Mouse (Mus musculus): ENCODE data around the gene Dennd4a.

Dennd4a gene

DNA sequence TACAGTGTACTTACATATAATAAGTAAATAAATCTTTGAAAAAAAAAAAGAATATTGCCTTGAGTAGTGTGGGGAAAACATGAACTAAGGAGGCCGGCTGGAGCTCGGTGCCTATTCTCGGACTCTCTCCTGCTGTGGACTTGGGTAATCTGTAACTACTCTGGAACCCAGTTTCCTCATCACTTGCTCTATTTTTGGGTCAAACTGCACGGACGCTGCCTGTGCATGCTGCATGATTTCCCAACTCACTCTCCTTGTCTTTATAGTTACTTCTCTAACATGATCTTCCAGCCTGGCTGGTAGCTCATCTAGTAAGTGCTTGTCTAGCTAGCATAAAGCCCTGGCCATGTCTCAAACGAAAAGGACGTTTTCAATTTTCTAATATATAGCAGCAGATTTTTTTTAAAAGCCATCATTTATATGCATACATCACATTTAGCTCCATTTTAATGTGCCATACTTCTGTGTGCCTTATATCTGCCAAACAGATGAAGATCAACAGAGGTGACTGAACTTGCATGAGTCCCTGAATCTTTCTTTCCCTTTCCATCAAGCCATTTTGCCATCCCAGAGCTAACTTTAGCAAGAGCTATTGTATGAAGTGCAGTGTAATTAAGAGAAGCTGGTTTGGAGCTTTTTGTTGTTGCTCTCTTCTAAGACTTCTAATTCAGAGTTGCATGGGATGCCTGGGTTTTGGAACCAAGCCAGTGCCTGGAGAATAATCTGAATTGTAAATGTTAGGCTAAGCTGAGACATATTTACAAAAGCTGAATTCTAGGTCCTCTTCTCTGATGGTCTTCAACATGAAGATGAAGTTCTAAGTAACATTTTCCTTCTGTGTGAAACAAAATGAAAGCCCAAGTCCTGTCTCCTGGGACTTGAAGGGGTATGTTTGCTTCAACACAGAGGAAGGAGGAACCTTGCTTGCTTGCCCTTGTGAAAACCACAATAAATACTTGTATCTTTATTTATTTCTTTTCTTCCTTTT lies 20.2 kb upstream of the Dennd4a start:
- DNase-seq (ENCODE audit: low spot score in 2 of 2) = no peak

DNA sequence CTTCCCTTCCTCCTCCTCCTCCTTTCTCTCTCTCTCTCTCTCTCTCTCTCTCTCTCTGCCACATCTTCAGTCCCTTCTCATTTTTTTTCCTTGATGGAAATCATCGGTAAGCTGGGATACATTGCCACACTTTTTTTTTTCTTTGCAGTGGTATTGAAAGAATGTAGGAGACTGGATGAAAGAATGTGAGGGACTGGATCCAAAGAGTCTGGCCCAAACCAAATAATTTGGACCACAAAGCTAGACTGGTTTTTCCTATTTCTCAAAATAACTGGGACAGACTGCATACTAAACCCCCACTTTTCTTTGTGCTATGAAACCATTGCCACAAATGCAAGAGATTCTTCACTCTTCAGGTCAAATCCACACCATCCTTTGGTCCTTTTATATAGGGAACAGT lies 19.5 kb upstream of the Dennd4a start:
- no peak for DNase-seq (ENCODE audit: low spot score in 2 of 2)

DNA sequence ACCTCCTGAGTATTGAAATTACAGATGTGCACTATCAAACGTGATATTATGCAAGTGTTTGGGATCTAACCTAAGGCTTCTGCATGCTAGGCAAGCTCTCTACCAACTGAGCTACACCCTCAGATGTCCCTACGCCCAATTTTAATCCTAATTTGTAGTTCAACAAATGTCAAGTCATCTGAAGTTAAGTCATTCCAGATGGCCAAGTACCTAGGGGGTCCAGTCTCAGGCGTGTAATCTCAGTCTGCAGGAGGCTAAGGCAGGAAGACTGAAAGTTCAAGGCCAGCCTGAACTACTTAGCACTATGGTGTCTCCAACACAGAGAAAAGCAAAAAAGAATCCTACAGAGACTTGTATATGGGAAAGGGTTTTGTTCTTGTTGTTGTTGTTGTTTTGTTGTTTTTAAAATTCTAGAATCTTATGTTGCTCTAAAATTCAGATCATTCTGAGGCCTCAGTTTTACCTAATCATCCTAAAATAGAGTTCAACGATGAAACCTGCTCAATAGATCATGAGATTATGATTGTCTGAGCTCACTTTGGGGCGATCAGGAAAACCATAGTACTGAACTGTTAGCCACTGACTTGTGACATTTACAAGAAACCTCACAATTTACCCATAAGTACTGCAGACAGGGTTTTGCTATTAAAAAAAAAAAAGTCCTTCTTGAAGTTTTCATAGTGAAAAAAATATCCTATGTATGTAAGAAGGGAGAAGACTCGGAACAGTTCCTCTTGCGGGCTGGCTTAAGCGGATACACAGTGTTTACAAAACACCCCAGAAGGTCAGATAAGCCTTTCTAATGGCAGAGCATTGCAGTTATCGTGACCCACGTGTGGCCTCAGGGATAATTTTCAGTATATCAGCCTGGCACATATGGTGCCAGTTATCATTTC lies 18.5 kb upstream of the Dennd4a start:
- DNase-seq (ENCODE audit: low spot score in 2 of 2) = no peak

DNA sequence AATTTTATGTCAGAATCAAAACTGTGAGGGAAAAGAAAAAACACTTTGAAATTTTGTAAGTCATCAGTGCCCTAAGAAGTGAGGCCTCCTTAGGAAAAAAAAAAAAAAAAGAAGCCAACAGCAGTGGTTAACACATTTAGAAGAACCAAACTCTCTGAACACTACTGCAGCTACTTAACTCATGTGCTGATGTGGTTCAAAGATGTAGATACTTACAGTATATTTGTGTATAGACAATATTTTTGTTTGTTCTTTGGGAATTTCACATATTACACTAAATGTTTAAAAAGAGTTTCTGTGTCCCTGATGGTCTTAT lies 17.9 kb upstream of the Dennd4a start:
- no peak for DNase-seq (ENCODE audit: low spot score in 2 of 2)

DNA sequence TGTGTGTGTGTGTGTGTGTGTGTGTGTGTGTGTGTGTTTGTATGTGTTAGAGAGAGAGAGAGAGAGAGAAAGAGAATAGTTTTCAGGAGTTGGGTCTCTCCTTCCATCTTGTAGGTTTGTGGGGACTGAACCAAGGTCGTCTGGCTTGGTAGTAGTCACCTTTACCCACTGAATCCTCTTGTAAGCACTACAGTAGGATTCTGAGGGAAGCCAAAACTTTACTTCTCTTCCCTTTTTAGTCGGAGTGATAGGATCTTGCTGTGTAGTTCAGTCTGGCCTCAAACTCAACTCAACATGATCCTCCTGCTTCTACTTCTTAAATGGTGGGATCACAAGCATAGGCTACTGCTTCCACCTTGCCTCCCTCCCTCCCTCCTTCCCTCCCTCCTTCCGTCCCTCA lies 17.3 kb upstream of the Dennd4a start:
- no peak for DNase-seq (ENCODE audit: low spot score in 2 of 2)

DNA sequence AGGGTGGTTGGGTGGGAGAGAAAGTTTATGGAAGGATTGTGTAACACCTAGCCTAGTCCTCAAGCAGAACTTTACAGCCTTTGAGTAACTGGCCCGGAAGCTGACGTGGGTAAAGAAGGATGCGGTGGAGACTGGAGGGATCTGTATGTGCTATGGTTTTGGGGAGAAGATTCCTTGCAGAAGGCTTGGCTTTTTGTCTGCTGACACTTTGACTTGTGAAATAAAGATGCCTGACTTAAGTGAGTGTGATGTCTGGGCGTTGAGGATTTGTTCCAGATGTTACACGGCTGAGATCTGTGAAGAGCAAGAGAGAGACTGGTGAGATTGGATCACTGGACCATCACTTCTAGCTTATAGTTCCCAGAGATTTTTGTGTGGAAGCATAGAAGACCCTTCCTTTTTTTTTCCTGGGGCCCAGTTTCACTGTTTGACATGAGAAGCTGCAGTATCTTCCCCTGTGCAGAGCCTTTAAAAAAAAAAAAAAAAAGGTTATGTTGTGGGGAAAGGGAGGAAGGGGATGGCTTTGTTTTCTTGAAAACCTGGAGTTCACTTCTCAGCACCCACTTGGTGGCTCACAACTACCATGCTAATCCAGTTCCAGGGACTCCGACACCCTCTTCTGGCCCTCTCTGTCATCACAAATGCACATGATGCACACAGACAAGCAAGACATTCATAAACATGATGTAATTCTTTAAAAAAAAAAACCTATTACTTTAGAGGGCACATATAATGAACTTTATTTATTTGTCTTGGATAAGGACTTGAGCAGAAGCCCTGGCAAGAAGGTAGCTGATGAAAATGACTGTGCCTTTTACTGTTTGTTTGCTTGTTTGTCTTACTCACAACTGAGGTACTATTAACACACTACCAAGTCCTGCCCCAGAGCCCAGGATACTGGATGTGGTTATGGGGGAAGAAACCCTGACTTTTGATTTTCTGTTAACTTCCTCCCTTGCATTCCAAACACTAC lies 16.4 kb upstream of the Dennd4a start:
- no peak for DNase-seq (ENCODE audit: low spot score in 2 of 2)

DNA sequence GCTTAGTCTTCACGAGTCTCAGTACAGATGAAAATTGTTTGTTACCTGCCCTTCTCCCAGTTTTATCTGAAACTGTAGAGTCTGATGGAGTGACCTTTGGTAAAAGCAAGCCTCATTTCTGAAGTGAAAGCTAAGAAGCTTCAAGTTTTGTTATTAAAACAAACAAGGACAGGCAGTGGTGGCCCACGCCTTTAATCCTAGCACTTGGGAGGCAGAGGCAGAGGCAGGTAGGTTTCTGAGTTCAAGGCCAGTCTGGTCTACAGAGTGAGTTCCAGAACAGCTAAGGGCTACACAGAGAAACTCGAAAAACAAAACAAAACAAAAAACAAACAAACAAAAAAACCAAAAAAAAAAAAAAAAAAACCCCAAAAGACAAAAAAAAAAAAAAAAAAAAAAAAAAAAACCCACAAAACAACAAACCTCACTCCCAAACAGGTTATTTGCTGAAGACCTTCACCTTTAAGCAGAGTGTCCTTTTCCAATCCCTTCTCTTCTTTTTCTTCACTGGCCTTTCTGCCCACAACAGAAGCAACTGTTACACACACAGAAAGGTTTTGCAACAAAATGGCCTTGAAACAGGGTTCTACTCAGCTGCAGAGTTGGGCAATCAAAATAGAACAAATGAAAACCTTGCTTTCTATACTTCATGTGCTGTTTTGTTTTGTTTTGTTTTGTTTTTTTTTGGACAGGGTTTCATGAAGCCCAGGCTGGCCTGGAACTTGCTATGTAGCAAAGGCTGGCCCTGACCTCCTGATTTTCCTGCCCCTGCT lies 15.1 kb upstream of the Dennd4a start:
- no peak for DNase-seq (ENCODE audit: low spot score in 2 of 2)

DNA sequence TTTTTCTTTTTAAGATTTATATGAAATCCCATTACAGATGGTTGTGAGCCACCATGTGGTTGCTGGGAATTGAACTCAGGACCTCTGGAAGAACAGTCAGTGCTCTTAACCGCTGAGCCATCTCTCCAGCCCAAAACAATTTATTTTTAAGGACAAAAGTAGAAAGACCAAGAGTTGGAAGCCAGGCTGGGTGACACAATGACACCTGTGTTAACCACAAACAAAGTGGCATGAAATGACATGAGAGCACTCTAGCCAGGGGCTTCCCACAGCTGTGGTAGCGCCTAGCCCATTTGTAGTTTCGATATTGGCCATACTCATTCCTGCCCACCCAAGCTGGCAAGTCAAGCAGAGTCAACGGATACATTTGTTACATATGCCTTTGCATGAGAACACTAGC lies 13.7 kb upstream of the Dennd4a start:
- DNase-seq (ENCODE audit: low spot score in 2 of 2) = no peak

DNA sequence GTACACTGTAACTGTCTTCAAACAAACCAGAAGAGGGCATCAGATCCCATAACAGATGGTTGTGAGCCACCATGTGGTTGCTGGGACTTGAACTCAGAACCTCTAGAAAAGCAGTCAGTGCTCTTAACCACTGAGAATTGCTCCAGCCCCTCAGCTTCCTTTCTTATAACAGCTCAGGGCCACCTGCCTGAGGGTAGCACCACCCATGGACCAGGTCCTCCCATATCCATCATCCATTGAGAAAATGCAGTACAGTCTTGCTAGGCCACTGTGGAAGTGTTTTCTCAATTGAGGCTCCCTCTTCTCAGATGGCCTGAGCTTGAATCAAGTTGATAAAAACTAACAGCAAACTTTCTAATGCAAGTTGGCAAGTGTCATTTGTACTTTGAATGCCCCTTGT lies 13.0 kb upstream of the Dennd4a start:
- no peak for DNase-seq (ENCODE audit: low spot score in 2 of 2)

DNA sequence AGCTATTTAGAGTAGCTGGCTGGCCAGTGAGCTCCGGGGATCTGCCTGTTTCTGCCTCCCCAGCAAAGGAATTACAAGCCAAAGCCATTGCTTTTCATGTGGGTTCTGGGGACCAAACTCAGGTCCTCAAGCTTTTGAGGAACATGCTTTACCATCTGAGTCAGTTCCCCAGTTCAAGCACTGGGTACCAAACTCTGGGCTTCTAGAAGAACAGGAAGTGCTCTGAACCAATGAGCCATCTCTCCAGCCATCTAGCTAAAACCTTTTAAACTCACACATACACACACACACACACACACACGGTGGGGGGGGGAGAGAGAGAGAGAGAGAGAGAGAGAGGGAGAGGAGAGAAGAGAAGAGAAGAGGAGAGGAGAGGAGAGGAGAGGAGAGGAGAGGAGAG lies 12.3 kb upstream of the Dennd4a start:
- no peak for DNase-seq (ENCODE audit: low spot score in 2 of 2)

DNA sequence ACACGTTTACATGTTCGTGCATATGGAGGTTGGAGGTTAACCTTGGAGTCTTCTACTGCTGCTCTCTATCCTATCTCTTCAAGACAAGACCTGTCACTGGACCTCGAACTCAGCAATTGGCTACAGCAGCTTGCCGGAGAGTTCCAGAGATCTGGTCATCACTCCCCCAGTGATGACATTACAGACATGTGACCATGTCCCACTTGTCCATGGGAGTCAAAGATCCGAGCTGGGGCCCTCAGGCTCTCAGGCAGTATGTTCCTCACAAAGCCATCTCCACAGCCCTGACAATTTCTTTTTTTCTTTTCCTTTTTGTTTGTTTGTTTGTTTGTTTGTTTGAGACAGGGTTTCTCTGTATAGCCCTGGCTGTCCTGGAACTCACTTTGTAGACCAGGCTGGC lies 11.6 kb upstream of the Dennd4a start:
- DNase-seq (ENCODE audit: low spot score in 2 of 2) = no peak

DNA sequence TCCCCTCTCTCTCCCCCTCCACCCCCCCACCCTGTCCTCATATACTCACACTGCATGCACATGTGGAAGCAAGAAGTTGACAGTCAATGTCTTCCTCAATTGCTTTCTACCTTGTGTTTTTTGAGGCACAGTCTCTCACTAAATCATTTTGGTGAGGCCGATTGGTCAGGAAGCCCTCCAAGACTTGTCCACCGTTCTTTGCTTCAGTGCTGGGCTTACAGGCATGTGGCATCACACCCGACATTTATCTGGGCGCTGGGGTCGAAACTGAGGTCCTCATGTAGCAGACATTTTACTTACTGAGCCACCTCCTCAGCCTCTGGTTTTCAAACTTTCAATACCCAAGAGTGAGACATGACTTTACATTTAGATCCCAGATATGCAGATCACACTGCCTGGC lies 8.6 kb upstream of the Dennd4a start:
- no peak for DNase-seq (ENCODE audit: low spot score in 2 of 2)

DNA sequence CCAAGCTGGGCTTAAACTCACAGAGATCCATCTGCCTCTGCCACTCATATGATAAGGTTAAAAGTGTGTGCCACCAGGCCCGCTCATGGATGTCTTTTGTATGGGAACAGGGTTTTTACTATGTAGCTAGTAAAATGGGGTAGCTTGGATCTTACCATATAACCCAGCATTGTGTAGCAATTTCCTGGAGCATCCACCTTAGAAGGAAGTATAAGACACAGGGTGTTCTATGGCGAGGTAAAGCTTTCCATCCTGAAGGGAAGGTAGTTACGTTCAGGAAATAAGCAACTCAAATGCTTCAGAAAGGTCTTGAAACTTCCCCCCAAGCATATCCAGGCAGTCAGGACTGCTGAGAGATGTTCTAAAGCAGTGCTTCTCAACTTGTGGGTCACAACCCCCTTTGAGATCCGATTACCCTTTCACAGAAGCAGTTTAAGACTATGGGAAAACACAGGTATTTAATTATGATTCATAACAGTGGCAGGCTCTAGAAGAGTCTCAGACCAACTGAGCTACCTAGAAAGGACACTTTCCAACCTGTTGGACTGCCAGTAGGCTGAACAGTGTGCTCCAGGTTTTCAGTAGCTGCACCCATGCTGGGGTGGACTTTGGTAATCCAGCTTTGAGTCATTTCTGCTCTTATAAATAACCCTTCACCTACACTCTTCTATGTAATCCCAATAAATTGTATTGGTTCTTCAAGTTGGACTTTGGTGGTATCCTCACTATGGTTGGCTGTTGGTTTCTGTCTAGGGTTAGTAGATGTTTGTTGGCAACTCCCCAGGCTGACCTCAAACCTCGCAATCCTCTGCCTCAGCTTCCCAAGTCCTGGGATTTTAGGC lies 7.5 kb upstream of the Dennd4a start:
- no peak for DNase-seq (ENCODE audit: low spot score in 2 of 2)

DNA sequence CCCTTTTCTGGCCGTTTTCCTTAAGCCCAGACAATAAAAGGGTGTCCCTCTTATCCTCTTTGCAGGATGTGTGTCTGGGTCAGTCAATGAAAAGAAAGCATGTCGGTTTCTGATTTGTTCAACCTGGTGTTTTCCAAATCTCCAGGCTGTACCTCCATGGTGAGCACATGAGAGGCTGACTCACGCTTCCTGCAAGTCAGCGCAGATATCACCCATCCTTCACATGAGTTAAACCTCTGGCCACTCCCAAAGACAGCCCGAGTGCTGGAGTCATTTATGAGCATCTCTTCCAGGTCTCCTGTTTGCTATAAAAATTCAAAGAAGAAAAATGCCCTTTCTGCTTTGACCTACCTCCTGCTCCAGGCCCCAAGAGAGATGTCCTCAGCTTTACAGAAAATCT lies 5.3 kb upstream of the Dennd4a start:
- DNase-seq (ENCODE audit: low spot score in 2 of 2) = no peak

DNA sequence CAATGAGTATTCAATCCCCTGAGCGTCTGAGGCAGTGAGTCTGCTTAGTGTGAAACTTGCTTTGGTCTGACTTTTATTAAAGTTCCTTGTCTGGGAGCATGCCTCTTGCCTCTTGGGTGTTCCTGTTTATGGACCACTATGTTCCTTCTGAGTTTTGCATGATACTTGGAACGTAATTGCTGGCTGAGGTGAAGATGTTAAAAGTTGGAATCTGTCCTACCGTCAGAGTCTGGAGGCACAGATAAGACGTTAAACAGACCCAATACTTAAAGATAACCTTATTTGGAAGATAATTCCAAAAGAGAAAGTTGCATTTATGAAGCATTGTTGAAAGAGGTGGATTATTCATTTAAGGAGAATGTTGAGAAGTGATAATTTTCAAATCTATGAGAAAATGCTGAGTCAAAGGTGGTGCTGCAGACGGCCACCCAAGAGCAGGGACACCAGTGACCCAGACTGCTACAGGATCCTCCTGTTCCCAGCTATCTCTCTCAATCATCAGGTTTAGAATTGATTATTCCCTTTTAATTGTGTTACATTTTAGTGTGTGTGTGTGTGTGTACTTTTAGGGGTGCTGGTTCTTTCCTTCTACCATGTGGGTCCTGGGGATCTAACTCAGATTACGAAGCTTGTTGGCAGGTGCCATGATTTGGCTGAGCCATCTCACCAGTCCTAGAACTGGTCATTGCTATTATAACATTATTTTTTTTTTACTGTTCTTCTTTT lies 4.6 kb upstream of the Dennd4a start:
- no peak for DNase-seq (ENCODE audit: low spot score in 2 of 2)

DNA sequence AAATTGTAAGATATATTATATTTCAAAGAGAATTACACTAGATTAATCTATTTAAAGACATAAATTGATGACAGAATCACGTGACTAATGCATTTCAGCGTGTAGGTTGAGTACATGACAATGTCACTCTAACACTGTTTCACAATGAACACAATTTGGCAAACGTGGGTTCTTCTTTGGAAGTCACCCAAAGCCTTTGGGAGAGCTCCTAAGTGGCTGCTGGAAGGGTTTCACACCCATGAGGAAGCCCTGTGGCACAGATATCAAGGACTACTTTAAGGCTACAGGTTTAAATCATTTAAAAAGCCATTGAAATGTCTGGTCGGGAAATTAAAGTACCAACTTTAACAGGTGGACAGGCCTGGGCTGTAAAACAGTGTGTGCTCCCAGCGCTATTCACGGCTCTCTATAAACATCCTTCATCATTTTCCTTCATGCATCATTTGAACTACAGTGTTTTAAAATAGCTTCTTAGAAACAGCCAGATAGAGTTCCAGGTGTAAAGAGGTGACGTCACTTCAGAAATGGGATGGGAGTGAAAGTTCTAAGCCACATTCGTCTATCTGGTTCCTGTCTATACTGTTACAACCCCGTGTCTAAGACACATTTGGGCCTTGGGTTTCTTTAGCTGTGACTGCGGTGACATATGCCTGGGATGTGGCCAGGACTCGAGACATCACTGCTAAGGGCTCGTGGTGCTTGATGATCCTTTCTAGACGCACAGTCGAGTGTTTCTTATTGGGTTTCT lies 3.9 kb upstream of the Dennd4a start:
- DNase-seq (ENCODE audit: low spot score in 2 of 2) = no peak

DNA sequence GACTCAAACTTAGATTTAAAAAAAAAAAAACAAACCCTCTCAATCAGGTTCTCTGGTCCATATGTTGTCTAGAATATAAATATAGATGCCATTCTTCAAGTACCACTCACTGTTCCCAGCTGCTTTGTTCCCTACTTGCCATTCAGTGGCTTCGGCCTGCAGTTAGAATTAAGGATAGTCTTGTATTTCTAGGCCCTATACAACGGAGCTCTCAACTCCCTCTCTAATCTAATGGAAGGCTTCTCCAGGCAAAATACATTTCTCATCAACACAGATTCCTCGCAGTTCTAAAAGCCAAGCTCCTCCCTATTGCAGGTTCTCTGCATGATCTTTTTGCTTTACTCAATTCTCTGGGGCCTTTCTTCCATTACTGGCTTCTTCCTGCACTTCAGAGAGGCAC lies 1.3 kb upstream of the Dennd4a start:
- no peak for DNase-seq (ENCODE audit: low spot score in 2 of 2)

All from right cerebral cortex, postnatal 10 days (tissue).